Mouse (Mus musculus) MEL (cell line): ENCODE data around the gene Arid3b.

Source experiments
- CTCF ChIP-seq, 3 experiments: IDR thresholded peaks in 2 of 3; conservative IDR thresholded peaks in 1 of 3; 2 replicates each; pipeline ENCODE4 v1.5.1; 2011 to 2012; ENCODE audit warnings: low read length in 3 of 3, low read depth in 2 of 3, mild to moderate bottlenecking in 2 of 3, improper control_type of control experiment in 1 of 3, inconsistent platforms in 1 of 3, mixed read lengths in 1 of 3, moderate library complexity in 1 of 3; ENCODE audit not compliant: control insufficient read depth in 1 of 3, insufficient read depth in 1 of 3, poor library complexity in 1 of 3, severe bottlenecking in 1 of 3
- ELF1 ChIP-seq: IDR thresholded peaks from 2 replicates; pipeline ENCODE4 v1.6.1; 2014; ENCODE audit warnings: low read depth, mild to moderate bottlenecking, inconsistent platforms, low read length, improper control_type of control experiment, moderate library complexity
- GABPA ChIP-seq: IDR thresholded peaks from 2 replicates; pipeline ENCODE4 v1.6.1; 2012; ENCODE audit warnings: low read depth, mild to moderate bottlenecking, inconsistent platforms, low read length, improper control_type of control experiment, moderate library complexity
- HCFC1 ChIP-seq: IDR thresholded peaks from 2 replicates; pipeline ENCODE4 v1.6.1; 2012; ENCODE audit warnings: low read depth, mild to moderate bottlenecking, inconsistent platforms, low read length, improper control_type of control experiment, moderate library complexity
- MAX ChIP-seq: IDR thresholded peaks from 2 replicates; pipeline ENCODE4 v1.6.1; 2011; ENCODE audit warnings: low read length, improper control_type of control experiment
- NRF1 ChIP-seq: IDR thresholded peaks from 2 replicates; pipeline ENCODE4 v1.6.1; 2014; ENCODE audit warnings: low read depth, mild to moderate bottlenecking, inconsistent platforms, low read length, improper control_type of control experiment, moderate library complexity; ENCODE audit not compliant: poor library complexity, insufficient read depth, severe bottlenecking
- POLR2A ChIP-seq, 2 experiments: IDR thresholded peaks; 2 replicates each; pipeline ENCODE4 v1.6.1; 2011 to 2012; ENCODE audit warnings: low read length in 2 of 2, mild to moderate bottlenecking in 2 of 2, control low read depth in 1 of 2, improper control_type of control experiment in 1 of 2, low read depth in 1 of 2, moderate library complexity in 1 of 2; ENCODE audit not compliant: control insufficient read depth in 1 of 2, insufficient read depth in 1 of 2, poor library complexity in 1 of 2
- POLR2AphosphoS2 ChIP-seq: IDR thresholded peaks from 2 replicates; pipeline ENCODE4 v1.6.1; 2011; ENCODE audit warnings: low read length, improper control_type of control experiment
- TBP ChIP-seq: IDR thresholded peaks from 2 replicates; pipeline ENCODE4 v1.8.0; 2011; ENCODE audit warnings: low read depth, low read length, improper control_type of control experiment
- UBTF ChIP-seq: IDR thresholded peaks from 2 replicates; pipeline ENCODE4 v1.6.1; 2012; ENCODE audit warnings: low read depth, mild to moderate bottlenecking, inconsistent platforms, low read length, improper control_type of control experiment, moderate library complexity, borderline replicate concordance; ENCODE audit not compliant: insufficient read depth
- USF2 ChIP-seq, 2 experiments: IDR thresholded peaks; 2 replicates each; pipeline ENCODE4 v1.6.1; 2011 to 2012; ENCODE audit warnings: improper control_type of control experiment in 2 of 2, low read length in 2 of 2, borderline replicate concordance in 1 of 2, inconsistent platforms in 1 of 2, low read depth in 1 of 2, mild to moderate bottlenecking in 1 of 2; ENCODE audit not compliant: insufficient read depth in 1 of 2

- TF ChIP-seq NRF1 (no peak), GABPA (no peak), CTCF (IDR thresholded peaks at IDR 0.05 in 2 of 3, conservative IDR thresholded peaks at IDR 0.05 in 1 of 3; ENCODE audit: control insufficient read depth in 1 of 3, insufficient read depth in 1 of 3, low read depth in 2 of 3, low read length in 3 of 3, poor library complexity in 1 of 3, severe bottlenecking in 1 of 3) (no peak), MAX (no peak), UBTF (no peak), HCFC1 (no peak), POLR2A (IDR thresholded peaks at IDR 0.05; ENCODE audit: control insufficient read depth in 1 of 2, insufficient read depth in 1 of 2, low read depth in 1 of 2, low read length in 2 of 2, poor library complexity in 1 of 2) (no peak), ELF1 (no peak), USF2 (IDR thresholded peaks at IDR 0.05; ENCODE audit: borderline replicate concordance in 1 of 2, insufficient read depth in 1 of 2, low read depth in 1 of 2, low read length in 2 of 2) (no peak), TBP (no peak), POLR2AphosphoS2 (no peak)
These were observed 78.1 kb downstream of the Arid3b start for GRCm38 (mm10) chr9:57758528-57758927.
